Mouse (Mus musculus): ENCODE data around the gene Hoxb7. TPM values are rescaled to one million over a fixed set of nuclear protein-coding genes. Genes with fewer than 3 reads are reported as not detected.

The Hoxb7 gene
- polyA plus RNA-seq, 1 experiment from 2014 or later, result 56.1 TPM

- ATAC-seq (replicated peaks; ENCODE audit: low FRiP score, low read depth), result no peak
- Histone ChIP-seq H3K4me2 (ENCODE audit: low read length) (peak overlapping the region; percentile 65), H3K27me3 (ENCODE audit: insufficient read depth, low read length) (no peaks in the 10 kb centered on the region), H3K27ac (peak overlapping the region; percentile 92), H3K4me3 (replicated peaks; ENCODE audit: low read depth, low read length) (peak overlapping the region; percentile 77), H3K36me3 (ENCODE audit: insufficient read depth, low read length) (no peaks in the 10 kb centered on the region), H3K4me1 (replicated peaks; ENCODE audit: insufficient read depth, low read length) (peaks cover 38% of the 10 kb centered on the region), H3K9me3 (replicated peaks; ENCODE audit: low read length) (no peaks in the 10 kb centered on the region), H3K9ac (ENCODE audit: low read depth, low read length) (peak overlapping the region; percentile 91)
- 12% methylated on average over 39 of the region's 39 CpGs for whole genome bisulfite sequencing
- no peak for TF ChIP-seq CTCF (IDR thresholded peaks at IDR 0.05; ENCODE audit: low read depth)
- peak; percentile 52 for DNase-seq (ENCODE audit: low spot score)
Measured at GRCm38 (mm10) chr11:96255111-96255995, 31.1 kb upstream of the Hoxb7 start.

GRCm38 (mm10) chr11:96255996-96256445 is 30.4 kb upstream of the Hoxb7 start:
- peak overlapping the region; percentile 91 for H3K9ac ChIP-seq (ENCODE audit: low read depth, low read length)
- no peaks in the 10 kb centered on the region for H3K36me3 ChIP-seq (ENCODE audit: insufficient read depth, low read length)
- no peaks in the 10 kb centered on the region for H3K27me3 ChIP-seq (ENCODE audit: insufficient read depth, low read length)
- H3K27ac ChIP-seq, result peak overlapping the region; percentile 92; the same call in 1 of the 2 replicates
- no peaks in the 10 kb centered on the region for H3K9me3 ChIP-seq (replicated peaks; ENCODE audit: low read length)
- H3K4me2 ChIP-seq (ENCODE audit: low read length), result peak overlapping the region; percentile 65
- peak; percentile 31; the same call in 1 of the 2 replicates for TF ChIP-seq CTCF (IDR thresholded peaks at IDR 0.05; ENCODE audit: low read depth)
- peak overlapping the region; percentile 77; the same call in 1 of the 2 replicates for H3K4me3 ChIP-seq (replicated peaks; ENCODE audit: low read depth, low read length)
- no peak for ATAC-seq (replicated peaks; ENCODE audit: low FRiP score, low read depth)
- WGBS, result 25% methylated on average over 14 of the region's 14 CpGs
- DNase-seq (ENCODE audit: low spot score), result peak; percentile 59
- peaks cover 38% of the 10 kb centered on the region for H3K4me1 ChIP-seq (replicated peaks; ENCODE audit: insufficient read depth, low read length)

GRCm38 (mm10) chr11:96257141-96257540 is 29.3 kb upstream of the Hoxb7 start:
- peaks cover 38% of the 10 kb centered on the region for H3K4me1 ChIP-seq (replicated peaks; ENCODE audit: insufficient read depth, low read length)
- TF ChIP-seq CTCF (IDR thresholded peaks at IDR 0.05; ENCODE audit: low read depth), result no peak
- no peak for ATAC-seq (replicated peaks; ENCODE audit: low FRiP score, low read depth)
- no peaks in the 10 kb centered on the region for H3K27me3 ChIP-seq (ENCODE audit: insufficient read depth, low read length)
- no peak overlapping the region for H3K4me3 ChIP-seq (replicated peaks; ENCODE audit: low read depth, low read length)
- DNase-seq (ENCODE audit: low spot score), result no peak
- H3K27ac ChIP-seq, result peak overlapping the region; percentile 39
- H3K9me3 ChIP-seq (replicated peaks; ENCODE audit: low read length), result no peaks in the 10 kb centered on the region
- H3K9ac ChIP-seq (ENCODE audit: low read depth, low read length), result peak overlapping the region; percentile 6; the same call in 1 of the 2 replicates
- peak overlapping the region; percentile 29; the same call in 1 of the 2 replicates for H3K4me2 ChIP-seq (ENCODE audit: low read length)
- no peaks in the 10 kb centered on the region for H3K36me3 ChIP-seq (ENCODE audit: insufficient read depth, low read length)
- WGBS, result 33% methylated on average over 2 of the region's 2 CpGs

- H3K27ac ChIP-seq, result no peak overlapping the region
- H3K36me3 ChIP-seq (ENCODE audit: insufficient read depth, low read length), result peaks cover 3% of the 10 kb centered on the region; the same call in 1 of the 2 replicates
- no peaks in the 10 kb centered on the region for H3K27me3 ChIP-seq (ENCODE audit: insufficient read depth, low read length)
- no peaks in the 10 kb centered on the region for H3K9me3 ChIP-seq (replicated peaks; ENCODE audit: low read length)
- peaks cover 43% of the 10 kb centered on the region for H3K4me1 ChIP-seq (replicated peaks; ENCODE audit: insufficient read depth, low read length)
- H3K4me2 ChIP-seq (ENCODE audit: low read length), result no peak overlapping the region
- no peak for TF ChIP-seq CTCF (IDR thresholded peaks at IDR 0.05; ENCODE audit: low read depth)
- H3K9ac ChIP-seq (ENCODE audit: low read depth, low read length), result no peak overlapping the region
- 12% methylated on average over 2 of the region's 2 CpGs for WGBS
- H3K4me3 ChIP-seq (replicated peaks; ENCODE audit: low read depth, low read length), result no peak overlapping the region
- ATAC-seq (replicated peaks; ENCODE audit: low FRiP score, low read depth) (peak; percentile 26; the same call in 1 of the 2 replicates), DNase-seq (ENCODE audit: low spot score) (no peak)
Measured at GRCm38 (mm10) chr11:96259038-96259437, 27.4 kb upstream of the Hoxb7 start.

- peaks cover 6% of the 10 kb centered on the region; the same call in 1 of the 2 replicates for H3K36me3 ChIP-seq (ENCODE audit: insufficient read depth, low read length)
- H3K9ac ChIP-seq (ENCODE audit: low read depth, low read length), result no peak overlapping the region
- H3K4me2 ChIP-seq (ENCODE audit: low read length), result no peak overlapping the region
- no peak for ATAC-seq (replicated peaks; ENCODE audit: low FRiP score, low read depth)
- peak overlapping the region; percentile 60; the same call in 1 of the 2 replicates for H3K27ac ChIP-seq
- 4% methylated on average over 1 of the region's 1 CpGs for WGBS
- no peaks in the 10 kb centered on the region for H3K27me3 ChIP-seq (ENCODE audit: insufficient read depth, low read length)
- TF ChIP-seq CTCF (IDR thresholded peaks at IDR 0.05; ENCODE audit: low read depth), result no peak
- no peak overlapping the region for H3K4me3 ChIP-seq (replicated peaks; ENCODE audit: low read depth, low read length)
- H3K4me1 ChIP-seq (replicated peaks; ENCODE audit: insufficient read depth, low read length), result peaks cover 45% of the 10 kb centered on the region
- H3K9me3 ChIP-seq (replicated peaks; ENCODE audit: low read length), result no peaks in the 10 kb centered on the region
- DNase-seq (ENCODE audit: low spot score), result no peak
Measured at GRCm38 (mm10) chr11:96259511-96259910, 26.9 kb upstream of the Hoxb7 start.

GRCm38 (mm10) chr11:96260310-96260970 is 26.0 kb upstream of the Hoxb7 start:
- TF ChIP-seq CTCF (IDR thresholded peaks at IDR 0.05; ENCODE audit: low read depth), result no peak
- Histone ChIP-seq H3K9me3 (replicated peaks; ENCODE audit: low read length) (no peaks in the 10 kb centered on the region), H3K27me3 (ENCODE audit: insufficient read depth, low read length) (no peaks in the 10 kb centered on the region), H3K4me1 (replicated peaks; ENCODE audit: insufficient read depth, low read length) (peaks cover 40% of the 10 kb centered on the region), H3K36me3 (ENCODE audit: insufficient read depth, low read length) (peaks cover 12% of the 10 kb centered on the region; the same call in 1 of the 2 replicates), H3K27ac (peak overlapping the region; percentile 51; the same call in 1 of the 2 replicates), H3K9ac (ENCODE audit: low read depth, low read length) (no peak overlapping the region), H3K4me2 (ENCODE audit: low read length) (peak overlapping the region; percentile 23), H3K4me3 (replicated peaks; ENCODE audit: low read depth, low read length) (no peak overlapping the region)
- ATAC-seq (replicated peaks; ENCODE audit: low FRiP score, low read depth) (no peak), DNase-seq (ENCODE audit: low spot score) (peak; percentile 76)
- 10% methylated on average over 23 of the region's 23 CpGs for WGBS

Data from kidney, postnatal 0 days (tissue).